14 mouse cellular contexts compared by ENCODE assay signal in genomic region chr6:134513896-134514510, GRCm38 (mm10). TPM values are rescaled to one million over a fixed set of nuclear protein-coding genes. Genes with fewer than 3 reads are reported as not detected.
A peak's percentile ranks its signal among the peaks of the same experiment; 100 is the strongest.
DNase-seq lines count a peak whose midpoint lies in the region; ATAC-seq and TF ChIP-seq lines count a peak whose summit lies in the region.
"Had no signal": no experiment of that assay in that cellular context is flagged by ENCODE, and none has a peak within 500 bp of the region (broad histone marks: within the 10 kb centered on the region; RNA-seq: fewer than 3 reads in every experiment).

No protein-coding gene starts in this region.

- no peak overlapping the region for H3K4me2 ChIP-seq in lung, postnatal 0 days (replicated peaks; ENCODE audit: low read depth, low read length)
- H3K4me2 ChIP-seq: heart, embryonic 15.5 days; hindbrain, embryonic 14.5 days; limb, embryonic 15.5 days had no signal

- H3K9ac ChIP-seq in lung, postnatal 0 days (replicated peaks; ENCODE audit: low read depth), result no peak overlapping the region
- H3K9ac ChIP-seq: heart, embryonic 15.5 days; hindbrain, embryonic 14.5 days; limb, embryonic 15.5 days had no signal

- H3K9me3 ChIP-seq in lung, postnatal 0 days (ENCODE audit: low read length), result no peaks in the 10 kb centered on the region
- H3K9me3 ChIP-seq: heart, embryonic 15.5 days; limb, embryonic 15.5 days; megakaryocyte, embryonic 14.5 days had no signal

- peak; percentile 44 for ATAC-seq in lung, postnatal 0 days

- 52% methylated on average over 3 of the region's 3 CpGs for WGBS in lung, postnatal 0 days
- WGBS in cerebellum, adult 2 months, result 88% methylated on average over 3 of the region's 3 CpGs

- peak; percentile 41; the same call in 1 of the 2 replicates for TF ChIP-seq EP300 in lung, postnatal 0 days (IDR thresholded peaks at IDR 0.05)

- TF ChIP-seq CTCF in lung, postnatal 0 days (IDR thresholded peaks at IDR 0.05), result no peak
- TF ChIP-seq CTCF in cerebellum, adult 2 months (IDR thresholded peaks at IDR 0.05; ENCODE audit: borderline replicate concordance, insufficient read depth, low read depth, low read length), result no peak

- H3K27ac ChIP-seq in lung, postnatal 0 days (ENCODE audit: low read length), result no peak overlapping the region
- H3K27ac ChIP-seq in cerebellum, adult 2 months (ENCODE audit: insufficient read depth, low read length), result no peak overlapping the region
- H3K27ac ChIP-seq: heart, embryonic 15.5 days; hindbrain, embryonic 14.5 days; limb, embryonic 15.5 days had no signal

- DNase-seq in kidney, postnatal 14 days, result peak; percentile 75
- DNase-seq in kidney, adult 11 months, result no peak
- DNase-seq in Muller cell, postnatal 12 days (ENCODE audit: inconsistent ontology term), result peak; percentile 50
- peak; percentile 28 for DNase-seq in adrenal gland, adult 8-10 months
- DNase-seq in lung, postnatal 0 days (ENCODE audit: low spot score), result peak; percentile 78
- no peak for DNase-seq in cerebellum, adult 2 months
- no peak for DNase-seq in frontal cortex, postnatal 36 days (ENCODE audit: low spot score in 2 of 2)
- DNase-seq: cerebellum, postnatal 10 days; right cerebral cortex, postnatal 25 days; thymus, postnatal 14 days had no signal

- TF ChIP-seq POLR2A in cerebellum, adult 2 months (IDR thresholded peaks at IDR 0.05; ENCODE audit: borderline replicate concordance, insufficient read depth, low read length), result no peak

- no peaks in the 10 kb centered on the region; the same call in 1 of the 2 replicates for H3K4me1 ChIP-seq in lung, postnatal 0 days (ENCODE audit: insufficient read depth, low read depth, low read length)
- H3K4me1 ChIP-seq in cerebellum, adult 2 months (ENCODE audit: control insufficient read depth, insufficient read depth, low read length), result no peaks in the 10 kb centered on the region; the same call in none of the 2 replicates

- H3K36me3 ChIP-seq in lung, postnatal 0 days (ENCODE audit: insufficient read depth, low read length), result no peaks in the 10 kb centered on the region
- H3K36me3 ChIP-seq: heart, embryonic 15.5 days; limb, embryonic 15.5 days had no signal

- H3K27me3 ChIP-seq in lung, postnatal 0 days (replicated peaks; ENCODE audit: insufficient read depth, low read length), result no peaks in the 10 kb centered on the region
- no peaks in the 10 kb centered on the region for H3K27me3 ChIP-seq in cerebellum, adult 2 months (ENCODE audit: control insufficient read depth, insufficient read depth, low read length)
- H3K27me3 ChIP-seq: heart, embryonic 15.5 days; limb, embryonic 15.5 days; megakaryocyte, embryonic 14.5 days had no signal

- H3K4me3 ChIP-seq in lung, postnatal 0 days (ENCODE audit: low read depth, low read length), result no peak overlapping the region
- no peak overlapping the region for H3K4me3 ChIP-seq in cerebellum, adult 2 months (replicated peaks; ENCODE audit: insufficient read depth, low read depth, low read length)
- H3K4me3 ChIP-seq: heart, embryonic 15.5 days; limb, embryonic 15.5 days; megakaryocyte, embryonic 14.5 days had no signal

RNA-seq across cellular contexts. Expression of gene Lrp6, which starts 52.8 kb away (rescaled TPM):
- 10 to 100 TPM; 74.7 to 92.6 (median 89.5) TPM for total RNA-seq in adrenal gland, adult 8-10 months (2022)
- 17.0 and 18.7 TPM in 2 replicates for polyA plus RNA-seq in lung, postnatal 0 days (2015; fragmentation: Nextera tagmentation; extraction: Ambion mirVana)
- 26.1 and 28.0 TPM in 2 replicates for polyA plus RNA-seq in cerebellum, adult 2 months (2012; rRNA removed)

Comparison
In these comparisons a context has a peak if more than half of its experiments do, and no peak if none do; other contexts are left out.
1. DNase-seq: peak in kidney, postnatal 14 days (single experiment), Muller cell, postnatal 12 days (single experiment), adrenal gland, adult 8-10 months (single experiment) and lung, postnatal 0 days (single experiment); none in kidney, adult 11 months (single experiment), cerebellum, adult 2 months (0 of 2) and frontal cortex, postnatal 36 days (0 of 2).